Mouse (Mus musculus) spleen, adult 2 months (tissue): ENCODE measurements at regions not wholly inside any gene's neighbourhood (a gene's known extent, or its start where the extent isn't known, plus 50 kb on each side); places are given as distances from the start of the nearest gene placed in this dataset.

Experiments
- CTCF ChIP-seq: fragments of 200-500 bp; IDR thresholded peaks from 2 replicates; pipeline ENCODE4 v1.5.1; 2011; ENCODE audit warnings: mild to moderate bottlenecking, inconsistent platforms; ENCODE audit not compliant: insufficient read depth, insufficient read length, insufficient replicate concordance; ENCODE audit errors: extremely low read depth
- POLR2A ChIP-seq: fragments of 200-500 bp; IDR thresholded peaks from 2 replicates; pipeline ENCODE4 v1.6.1; 2011; ENCODE audit warnings: low read depth, low read length, inconsistent platforms

DNA sequence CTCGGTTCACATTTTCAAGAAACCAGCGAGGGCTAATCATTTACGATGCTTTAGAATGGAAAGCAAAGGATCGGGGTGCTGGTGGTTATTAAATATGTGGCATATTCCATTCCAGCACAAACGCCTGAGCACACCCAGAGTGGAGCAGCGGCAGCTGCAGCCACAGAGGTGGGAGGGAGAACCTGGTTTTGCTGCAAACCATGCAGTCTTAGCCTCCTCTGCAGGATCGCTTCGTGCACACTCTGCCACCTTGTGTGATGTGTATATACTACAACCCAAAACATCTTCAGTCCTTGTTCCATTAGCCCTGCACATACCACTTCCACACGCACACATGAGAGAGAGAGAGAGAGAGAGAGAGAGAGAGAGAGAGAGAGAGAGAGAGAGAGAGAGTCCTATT, 321.7 kb upstream of the Map3k7 start:
- no peak for TF ChIP-seq CTCF
- TF ChIP-seq POLR2A = no peak
